Mouse (Mus musculus) heart, adult 18-20 months (tissue): ENCODE measurements around the gene Slc9a3r2. TPM values are rescaled to one million over a fixed set of nuclear protein-coding genes. Genes with fewer than 3 reads are reported as not detected.

Experiments
- DNase-seq, 2 experiments: peaks; one replicate each; pipeline ENCODE4 v3.0.0; 2021 to 2022; ENCODE audit warnings: mixed read lengths in 1 of 2
- microRNA-seq, 2 experiments: library from miRNA; unstranded; fragments of <30 nt; microRNA quantifications; one replicate each; pipeline ENCODE4 v1.2.0; 2022
- total RNA-seq, 2 experiments: library from RNA; stranded (reverse); gene quantifications; 2 replicates each; pipeline ENCODE4 v1.2.3; 2021

Gene Slc9a3r2
- total RNA-seq, 2 experiments from 2014 or later = 88.2 to 103 TPM

- DNase-seq = no peak
These were observed 55.9 kb downstream of the Slc9a3r2 start for GRCm38 (mm10) chr17:24593992-24594890.

- DNase-seq = no peak
These were observed 56.9 kb downstream of the Slc9a3r2 start for GRCm38 (mm10) chr17:24593248-24593647.

- DNase-seq = no peak
These were observed 58.4 kb downstream of the Slc9a3r2 start for GRCm38 (mm10) chr17:24591695-24592094.

GRCm38 (mm10) chr17:24590943-24591342, 59.2 kb downstream of the Slc9a3r2 start:
- peak; percentile 47 to 61 for DNase-seq

Small RNAs within 50 kb of the gene (microRNA-seq; reads per million reads assigned to microRNA genes)
- gene Gm24589 = 1.1 to 1.4 reads per million in 2 experiments

Other genes with a start within 250 kb of the Slc9a3r2 start
- 10 to 100 TPM; 60.6 to 64.6 TPM for gene Rnps1, start 235.8 kb downstream of the Slc9a3r2 start, total RNA-seq
- 100 to 1,000 TPM; 472 to 487 TPM for gene Eci1, start 223.7 kb downstream of the Slc9a3r2 start, total RNA-seq
- 1 to 10 TPM in 1 of 2 experiments, under 1 TPM in 1; 0.69 to 1.5 TPM for gene Dnase1l2, start 207.2 kb downstream of the Slc9a3r2 start, total RNA-seq
- 10 to 100 TPM in 1 of 2 experiments, 1 to 10 TPM in 1; 9.8 to 10.1 TPM for gene E4f1, start 180.0 kb downstream of the Slc9a3r2 start, total RNA-seq
- gene Pgp, start 179.9 kb downstream of the Slc9a3r2 start, total RNA-seq = 10 to 100 TPM; 40.1 to 43.5 TPM
- gene Bricd5, start 176.4 kb downstream of the Slc9a3r2 start, total RNA-seq = not detected
- gene Mlst8, start 171.2 kb downstream of the Slc9a3r2 start, total RNA-seq = 10 to 100 TPM in 1 of 2 experiments, 1 to 10 TPM in 1; 8.1 to 10.3 TPM
- gene Caskin1, start 161.7 kb downstream of the Slc9a3r2 start, total RNA-seq = under 1 TPM; 0.15 to 0.20 TPM
- 10 to 100 TPM; 35.8 to 38.5 TPM for gene Traf7, start 122.4 kb downstream of the Slc9a3r2 start, total RNA-seq
- not detected for gene Rab26, start 116.1 kb downstream of the Slc9a3r2 start, total RNA-seq
- gene Pkd1, start 100.5 kb downstream of the Slc9a3r2 start, total RNA-seq = 10 to 100 TPM; 34.1 to 34.5 TPM
- 100 to 1,000 TPM; 104 to 108 TPM for gene Tsc2, start 17.7 kb downstream of the Slc9a3r2 start, total RNA-seq
- gene Nthl1, start 17.6 kb downstream of the Slc9a3r2 start, total RNA-seq = 1 to 10 TPM; 2.6 to 3.1 TPM
- not detected for gene Npw, start 8.1 kb upstream of the Slc9a3r2 start, total RNA-seq
- 10 to 100 TPM; 16.4 to 17.2 TPM for gene Zfp598, start 19.4 kb upstream of the Slc9a3r2 start, total RNA-seq
- under 1 TPM in 1 of 2 experiments, not detected in 1; 0.17 TPM for gene Syngr3, start 39.6 kb upstream of the Slc9a3r2 start, total RNA-seq
- gene Gfer, start 45.8 kb upstream of the Slc9a3r2 start, total RNA-seq = 10 to 100 TPM; 24.0 to 24.3 TPM
- under 1 TPM; 0.77 to 0.99 TPM for gene Noxo1, start 45.9 kb upstream of the Slc9a3r2 start, total RNA-seq
- 10 to 100 TPM; 18.0 to 20.1 TPM for gene Tbl3, start 57.3 kb upstream of the Slc9a3r2 start, total RNA-seq
- gene Rnf151, start 67.7 kb upstream of the Slc9a3r2 start, total RNA-seq = not detected
- gene Rps2, start 67.8 kb upstream of the Slc9a3r2 start, total RNA-seq = 100 to 1,000 TPM; 701 to 738 TPM
- gene Ndufb10, start 74.2 kb upstream of the Slc9a3r2 start, total RNA-seq = 1,000 to 10,000 TPM in 1 of 2 experiments, 100 to 1,000 TPM in 1; 976 to 1,178 TPM
- 100 to 1,000 TPM; 390 to 433 TPM for gene Rpl3l, start 77.5 kb upstream of the Slc9a3r2 start, total RNA-seq
- 100 to 1,000 TPM; 181 to 183 TPM for gene Msrb1, start 86.3 kb upstream of the Slc9a3r2 start, total RNA-seq
- gene Hs3st6, start 102.7 kb upstream of the Slc9a3r2 start, total RNA-seq = under 1 TPM in 1 of 2 experiments, not detected in 1; 0.33 TPM
- gene Meiob, start 154.0 kb upstream of the Slc9a3r2 start, total RNA-seq = under 1 TPM in 1 of 2 experiments, not detected in 1; 0.15 TPM
- gene Hagh, start 189.8 kb upstream of the Slc9a3r2 start, total RNA-seq = 10 to 100 TPM; 86.0 to 91.0 TPM
- gene Fahd1, start 200.0 kb upstream of the Slc9a3r2 start, total RNA-seq = 10 to 100 TPM; 92.1 to 96.6 TPM
- 10 to 100 TPM; 12.0 to 12.4 TPM for gene Igfals, start 215.7 kb upstream of the Slc9a3r2 start, total RNA-seq
- 10 to 100 TPM; 20.0 to 21.3 TPM for gene Nubp2, start 236.0 kb upstream of the Slc9a3r2 start, total RNA-seq
- gene Spsb3, start 236.3 kb upstream of the Slc9a3r2 start, total RNA-seq = 10 to 100 TPM; 28.1 to 34.0 TPM
- gene Eme2, start 244.8 kb upstream of the Slc9a3r2 start, total RNA-seq = 10 to 100 TPM; 18.4 to 22.3 TPM
- gene Mrps34, start 244.8 kb upstream of the Slc9a3r2 start, total RNA-seq = 100 to 1,000 TPM in 1 of 2 experiments, 10 to 100 TPM in 1; 99.9 to 125 TPM
- 10 to 100 TPM; 33.8 to 36.0 TPM for gene Nme3, start 246.2 kb upstream of the Slc9a3r2 start, total RNA-seq